Mouse (Mus musculus): ENCODE results near the gene Tmtc2. TPM values are rescaled to one million over a fixed set of nuclear protein-coding genes. Genes with fewer than 3 reads are reported as not detected.

The Tmtc2 gene
- polyA plus RNA-seq, 1 experiment from 2014 or later, result 7.2 TPM

- TF ChIP-seq EP300 (IDR thresholded peaks at IDR 0.05) (no peak), CTCF (IDR thresholded peaks at IDR 0.05) (no peak)
- Histone ChIP-seq H3K4me2 (replicated peaks; ENCODE audit: low read depth, low read length) (no peak overlapping the region), H3K36me3 (ENCODE audit: insufficient read depth, low read length) (no peaks in the 10 kb centered on the region), H3K4me1 (ENCODE audit: insufficient read depth, low read depth, low read length) (no peaks in the 10 kb centered on the region), H3K9me3 (ENCODE audit: low read length) (no peaks in the 10 kb centered on the region), H3K27me3 (replicated peaks; ENCODE audit: insufficient read depth, low read length) (no peaks in the 10 kb centered on the region), H3K9ac (replicated peaks; ENCODE audit: low read depth) (no peak overlapping the region), H3K4me3 (ENCODE audit: low read depth, low read length) (no peak overlapping the region), H3K27ac (ENCODE audit: low read length) (no peak overlapping the region)
- DNase-seq (ENCODE audit: low spot score) (no peak), ATAC-seq (no peak)
- 79% methylated on average over 2 of the region's 2 CpGs for WGBS
Measured at GRCm38 (mm10) chr10:105232864-105233263, 341.4 kb downstream of the Tmtc2 start.

DNA sequence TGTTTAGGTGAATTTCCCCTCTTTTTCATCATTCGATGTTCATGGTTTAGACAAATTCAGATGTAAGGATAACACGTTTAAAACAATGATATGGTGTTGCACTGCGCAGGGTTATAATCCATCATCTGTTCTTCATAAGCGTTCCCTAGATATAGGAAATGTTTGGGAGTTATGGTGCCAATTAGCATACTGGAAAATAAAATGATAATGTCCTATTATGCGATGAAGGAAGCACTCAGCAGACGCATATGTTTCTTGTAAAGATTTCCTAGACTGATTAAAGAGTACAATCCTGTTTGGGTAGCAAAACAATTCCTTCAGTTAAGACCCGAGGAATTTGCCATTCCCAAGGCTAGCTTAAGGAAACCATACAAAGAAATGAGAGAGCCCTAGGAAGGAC lies 343.8 kb downstream of the Tmtc2 start:
- TF ChIP-seq EP300 (IDR thresholded peaks at IDR 0.05) (no peak), CTCF (IDR thresholded peaks at IDR 0.05) (no peak)
- no peak overlapping the region for H3K27ac ChIP-seq (ENCODE audit: low read length)
- H3K9me3 ChIP-seq (ENCODE audit: low read length), result no peaks in the 10 kb centered on the region
- no peaks in the 10 kb centered on the region for H3K4me1 ChIP-seq (ENCODE audit: insufficient read depth, low read depth, low read length)
- DNase-seq (ENCODE audit: low spot score) (no peak), ATAC-seq (no peak)
- WGBS, result 76% methylated on average over 7 of the region's 7 CpGs
- no peak overlapping the region for H3K9ac ChIP-seq (replicated peaks; ENCODE audit: low read depth)
- no peak overlapping the region for H3K4me2 ChIP-seq (replicated peaks; ENCODE audit: low read depth, low read length)
- H3K36me3 ChIP-seq (ENCODE audit: insufficient read depth, low read length), result no peaks in the 10 kb centered on the region
- H3K27me3 ChIP-seq (replicated peaks; ENCODE audit: insufficient read depth, low read length), result no peaks in the 10 kb centered on the region
- H3K4me3 ChIP-seq (ENCODE audit: low read depth, low read length), result no peak overlapping the region

DNA sequence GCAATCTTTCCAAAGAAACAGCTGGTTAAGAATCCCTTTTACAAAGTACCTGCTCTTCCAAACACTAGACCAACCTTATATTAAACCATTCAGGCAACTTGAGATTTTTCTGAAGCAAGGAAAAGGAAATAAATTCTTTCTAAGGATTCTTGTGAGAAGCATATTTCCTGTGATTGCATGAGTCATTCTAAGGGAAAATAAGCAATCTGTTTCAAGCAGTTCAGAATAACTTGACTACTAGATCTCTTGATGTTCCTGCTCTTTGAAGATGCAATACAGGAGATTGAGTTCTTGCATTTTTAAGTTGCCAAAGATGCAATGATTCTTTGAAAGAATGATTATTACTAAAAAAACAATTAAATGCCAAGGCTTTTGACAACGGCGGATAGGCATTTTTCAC lies 345.6 kb downstream of the Tmtc2 start:
- DNase-seq (ENCODE audit: low spot score), result no peak
- no peak for ATAC-seq
- 82% methylated on average over 2 of the region's 2 CpGs for WGBS
- Histone ChIP-seq H3K36me3 (ENCODE audit: insufficient read depth, low read length) (no peaks in the 10 kb centered on the region), H3K27me3 (replicated peaks; ENCODE audit: insufficient read depth, low read length) (no peaks in the 10 kb centered on the region), H3K4me2 (replicated peaks; ENCODE audit: low read depth, low read length) (no peak overlapping the region), H3K9me3 (ENCODE audit: low read length) (no peaks in the 10 kb centered on the region), H3K9ac (replicated peaks; ENCODE audit: low read depth) (no peak overlapping the region), H3K27ac (ENCODE audit: low read length) (no peak overlapping the region), H3K4me1 (ENCODE audit: insufficient read depth, low read depth, low read length) (no peaks in the 10 kb centered on the region), H3K4me3 (ENCODE audit: low read depth, low read length) (no peak overlapping the region)
- no peak for TF ChIP-seq CTCF (IDR thresholded peaks at IDR 0.05)
- no peak for TF ChIP-seq EP300 (IDR thresholded peaks at IDR 0.05)

DNA sequence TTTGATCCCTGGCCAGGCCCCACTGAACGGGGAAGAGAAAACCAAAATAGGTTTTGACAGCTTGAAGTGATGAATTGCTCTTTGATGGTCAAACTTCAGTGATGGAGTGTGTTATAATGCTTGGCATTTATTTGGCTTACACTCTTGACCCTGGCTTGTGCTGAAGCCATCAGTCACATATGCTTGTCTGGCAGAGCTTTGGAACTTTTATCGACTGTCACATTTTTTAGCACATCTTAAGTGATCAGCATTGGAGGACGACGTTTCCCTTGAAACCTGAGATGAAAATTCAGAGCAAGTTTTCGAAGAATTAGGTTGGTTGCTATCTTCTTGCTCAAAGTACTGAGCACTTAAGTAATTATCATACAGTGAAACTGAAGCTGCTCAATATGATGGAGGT lies 346.6 kb downstream of the Tmtc2 start:
- H3K36me3 ChIP-seq (ENCODE audit: insufficient read depth, low read length), result no peaks in the 10 kb centered on the region
- no peak for ATAC-seq
- H3K4me1 ChIP-seq (ENCODE audit: insufficient read depth, low read depth, low read length), result no peaks in the 10 kb centered on the region
- H3K9me3 ChIP-seq (ENCODE audit: low read length), result no peaks in the 10 kb centered on the region
- no peak overlapping the region for H3K4me2 ChIP-seq (replicated peaks; ENCODE audit: low read depth, low read length)
- TF ChIP-seq EP300 (IDR thresholded peaks at IDR 0.05) (no peak), CTCF (IDR thresholded peaks at IDR 0.05) (no peak)
- no peak for DNase-seq (ENCODE audit: low spot score)
- no peak overlapping the region for H3K27ac ChIP-seq (ENCODE audit: low read length)
- no peaks in the 10 kb centered on the region for H3K27me3 ChIP-seq (replicated peaks; ENCODE audit: insufficient read depth, low read length)
- WGBS, result 13% methylated on average over 5 of the region's 5 CpGs
- H3K4me3 ChIP-seq (ENCODE audit: low read depth, low read length), result no peak overlapping the region
- no peak overlapping the region for H3K9ac ChIP-seq (replicated peaks; ENCODE audit: low read depth)

- no peaks in the 10 kb centered on the region for H3K36me3 ChIP-seq (ENCODE audit: insufficient read depth, low read length)
- H3K27me3 ChIP-seq (replicated peaks; ENCODE audit: insufficient read depth, low read length), result no peaks in the 10 kb centered on the region
- H3K27ac ChIP-seq (ENCODE audit: low read length), result no peak overlapping the region
- H3K9me3 ChIP-seq (ENCODE audit: low read length), result no peaks in the 10 kb centered on the region
- DNase-seq (ENCODE audit: low spot score), result peak; percentile 28
- no peak for TF ChIP-seq EP300 (IDR thresholded peaks at IDR 0.05)
- no peak for TF ChIP-seq CTCF (IDR thresholded peaks at IDR 0.05)
- 48% methylated on average over 6 of the region's 6 CpGs for WGBS
- ATAC-seq, result 0 out of 2 replicates have a peak, but pooled peaks have one; percentile 12
- no peak overlapping the region for H3K4me2 ChIP-seq (replicated peaks; ENCODE audit: low read depth, low read length)
- no peaks in the 10 kb centered on the region for H3K4me1 ChIP-seq (ENCODE audit: insufficient read depth, low read depth, low read length)
- no peak overlapping the region for H3K9ac ChIP-seq (replicated peaks; ENCODE audit: low read depth)
- H3K4me3 ChIP-seq (ENCODE audit: low read depth, low read length), result no peak overlapping the region
Measured at GRCm38 (mm10) chr10:105225714-105226113, 348.5 kb downstream of the Tmtc2 start.

DNA sequence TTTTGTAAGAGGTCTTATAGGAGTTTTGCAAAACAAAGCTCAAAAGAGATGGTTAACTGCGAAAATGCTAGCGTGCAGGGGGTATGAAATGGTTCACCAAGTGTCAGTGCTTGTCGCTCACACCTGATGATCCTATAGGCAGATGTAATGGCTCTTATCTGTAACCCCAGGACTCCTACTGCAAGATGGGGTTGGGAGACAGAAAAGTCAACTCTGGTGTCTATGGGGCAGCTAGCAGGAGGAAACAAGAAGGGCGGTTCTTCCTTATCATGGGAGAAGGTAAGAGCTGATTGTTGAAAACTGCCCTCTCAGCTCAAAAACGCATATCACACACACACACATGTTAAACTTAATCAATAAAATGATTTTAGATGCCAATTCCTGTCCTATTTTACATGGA lies 351.3 kb downstream of the Tmtc2 start:
- H3K27ac ChIP-seq (ENCODE audit: low read length), result no peak overlapping the region
- no peaks in the 10 kb centered on the region for H3K27me3 ChIP-seq (replicated peaks; ENCODE audit: insufficient read depth, low read length)
- 74% methylated on average over 5 of the region's 5 CpGs for WGBS
- DNase-seq (ENCODE audit: low spot score) (no peak), ATAC-seq (no peak)
- no peaks in the 10 kb centered on the region for H3K9me3 ChIP-seq (ENCODE audit: low read length)
- TF ChIP-seq EP300 (IDR thresholded peaks at IDR 0.05) (no peak), CTCF (IDR thresholded peaks at IDR 0.05) (no peak)
- H3K4me2 ChIP-seq (replicated peaks; ENCODE audit: low read depth, low read length), result no peak overlapping the region
- no peak overlapping the region for H3K4me3 ChIP-seq (ENCODE audit: low read depth, low read length)
- no peaks in the 10 kb centered on the region for H3K36me3 ChIP-seq (ENCODE audit: insufficient read depth, low read length)
- no peaks in the 10 kb centered on the region for H3K4me1 ChIP-seq (ENCODE audit: insufficient read depth, low read depth, low read length)
- H3K9ac ChIP-seq (replicated peaks; ENCODE audit: low read depth), result no peak overlapping the region

DNA sequence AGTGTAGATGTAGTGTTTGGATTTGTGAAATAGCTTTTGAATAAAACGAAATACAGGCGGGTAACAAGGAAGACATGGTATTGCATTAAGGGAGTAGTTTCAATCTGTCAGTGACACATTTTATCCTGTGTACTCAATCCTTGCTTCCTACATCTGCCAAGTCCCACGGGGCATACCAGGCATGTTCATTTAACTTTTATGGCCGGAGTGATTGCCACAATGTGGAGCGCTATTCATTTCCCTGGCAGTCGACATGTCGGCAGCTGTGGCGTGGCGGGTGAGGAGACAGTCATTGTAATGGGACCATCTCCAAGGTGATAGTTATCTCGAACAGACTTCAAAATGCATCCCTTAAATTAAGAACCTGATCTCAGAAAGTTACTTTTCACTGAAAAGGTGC lies 372.8 kb downstream of the Tmtc2 start:
- 80% methylated on average over 10 of the region's 10 CpGs for WGBS
- Histone ChIP-seq H3K27ac (ENCODE audit: low read length) (no peak overlapping the region), H3K4me2 (replicated peaks; ENCODE audit: low read depth, low read length) (no peak overlapping the region), H3K9me3 (ENCODE audit: low read length) (no peaks in the 10 kb centered on the region), H3K36me3 (ENCODE audit: insufficient read depth, low read length) (no peaks in the 10 kb centered on the region), H3K4me1 (ENCODE audit: insufficient read depth, low read depth, low read length) (no peaks in the 10 kb centered on the region), H3K4me3 (ENCODE audit: low read depth, low read length) (no peak overlapping the region), H3K9ac (replicated peaks; ENCODE audit: low read depth) (no peak overlapping the region), H3K27me3 (replicated peaks; ENCODE audit: insufficient read depth, low read length) (no peaks in the 10 kb centered on the region)
- DNase-seq (ENCODE audit: low spot score), result no peak
- no peak for TF ChIP-seq EP300 (IDR thresholded peaks at IDR 0.05)
- no peak for TF ChIP-seq CTCF (IDR thresholded peaks at IDR 0.05)
- ATAC-seq, result no peak

All from lung, postnatal 0 days (tissue).